Mouse (Mus musculus) ovary, adult 18-20 months (tissue): ENCODE measurements around the gene Olfr1250.
"Not testable (repeated sequence)": the region's sequence is repeated elsewhere in the genome, so short reads cannot be mapped to it uniquely, and the experiment has no call there.

Experiments used
- DNase-seq: peaks from one replicate; pipeline ENCODE4 v3.0.0; 2022; ENCODE audit warnings: low spot score, mixed read lengths

Olfr1250 gene

GRCm38 (mm10) chr2:89661367-89661766 lies at the start of gene Olfr1250:
Gene Olfr1250, minus strand, starts transcription at chr2:89661467.
- DNase-seq = no peak

DNA sequence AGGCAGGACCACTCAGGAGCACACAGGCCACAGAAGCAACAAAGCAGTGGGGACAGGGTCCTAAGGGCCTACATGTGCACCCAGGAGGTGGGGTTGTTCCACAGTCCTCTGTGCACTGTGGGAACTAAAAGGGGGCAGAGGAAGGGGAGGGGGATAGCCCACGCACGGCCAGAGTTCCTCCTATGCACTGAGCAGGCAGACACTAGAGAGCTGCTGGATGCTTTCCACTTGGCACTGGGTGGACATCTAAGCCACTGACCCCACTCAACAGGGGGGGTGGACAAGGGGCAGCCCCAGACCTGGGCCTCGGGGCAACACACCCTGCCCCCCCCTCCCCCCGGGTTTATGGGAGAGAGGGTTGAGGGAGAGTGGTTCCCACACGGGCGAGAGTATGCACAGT lies 30.7 kb upstream of the Olfr1250 start:
- DNase-seq = no peak

DNA sequence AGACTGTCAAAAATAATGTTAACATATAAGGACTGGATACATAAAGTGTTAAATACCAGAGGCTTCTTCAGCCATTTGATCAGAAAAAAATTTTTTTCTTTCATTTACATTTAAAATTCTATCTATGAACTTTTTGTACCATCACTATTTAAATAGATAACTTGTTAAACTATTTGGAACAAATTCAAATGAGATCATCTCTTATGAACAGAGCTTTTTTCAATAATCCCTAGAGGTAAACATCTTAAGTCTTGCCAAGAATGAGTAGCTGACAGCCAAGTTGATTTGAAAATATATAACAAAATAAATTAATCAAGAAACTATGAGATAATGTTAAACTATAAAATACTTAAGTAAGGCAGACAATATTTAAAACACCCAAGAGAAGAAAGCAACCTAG lies 10.6 kb upstream of the Olfr1250 start, which contains the start of gene Olfr1251:
Gene Olfr1251, minus strand, starts transcription at position 101 of the 400 bp plus-strand sequence.
- DNase-seq = no peak

GRCm38 (mm10) chr2:89634883-89635282 lies 26.4 kb downstream of the Olfr1250 start, which contains the start of gene Olfr1249:
Gene Olfr1249, minus strand, starts transcription at chr2:89634983.
- no peak for DNase-seq

DNA sequence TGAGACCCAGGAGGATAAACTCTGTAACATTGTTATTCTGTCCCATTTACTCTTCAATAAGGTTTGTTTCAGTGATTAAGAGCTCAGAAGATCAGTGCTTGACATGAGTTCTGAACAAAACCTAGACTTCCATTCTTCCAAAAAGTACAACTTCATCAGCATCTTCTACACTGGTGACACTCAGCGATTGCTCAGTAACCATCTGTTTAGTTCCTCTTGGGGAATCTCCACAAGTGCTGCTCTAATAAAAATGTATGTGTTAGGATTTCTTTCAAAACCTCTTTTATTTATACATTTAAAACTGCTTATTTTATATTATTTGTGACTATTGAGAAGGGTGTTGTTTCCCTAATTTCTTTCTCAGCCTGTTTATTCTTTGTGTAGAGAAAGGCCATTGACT lies 43.1 kb downstream of the Olfr1250 start, which contains the start of gene Olfr1248:
Gene Olfr1248, minus strand, starts transcription at position 101 of the 400 bp plus-strand sequence.
- DNase-seq = not testable (repeated sequence)

- no peak for DNase-seq
These were observed 47.2 kb downstream of the Olfr1250 start, which contains the start of gene Olfr1247 for GRCm38 (mm10) chr2:89614030-89614429. Gene Olfr1247, minus strand, starts transcription at chr2:89614130.
